Mouse (Mus musculus) liver, postnatal 0 days (tissue): ENCODE data around the gene Cybrd1. TPM values are rescaled to one million over a fixed set of nuclear protein-coding genes. Genes with fewer than 3 reads are reported as not detected.

ENCODE experiments used
- ATAC-seq: fragments of 200-750 bp; cut with Nextera tagmentation; 2 replicates; pipeline ENCODE4 v1.8.0; 2017; ENCODE audit warnings: mild to moderate bottlenecking, moderate library complexity
- DNase-seq: peaks from one replicate; pipeline ENCODE4 v3.0.0-alpha.2; 2016
- H3K27ac ChIP-seq: fragments of 300-500 bp; sonication (generic); 2 replicates; pipeline ENCODE4 v1.5.1; 2014; ENCODE audit warnings: antibody characterized with exemption, moderate library complexity, mild to moderate bottlenecking, low read depth
- H3K27me3 ChIP-seq: fragments of 300-500 bp; sonication (generic); 2 replicates; pipeline ENCODE4 v1.6.1; 2014; ENCODE audit warnings: low read length, control low read depth, mixed read lengths; ENCODE audit not compliant: insufficient read depth
- H3K36me3 ChIP-seq: fragments of 300-500 bp; sonication (generic); replicated peaks from 2 replicates; pipeline ENCODE4 v1.6.1; 2014; ENCODE audit warnings: mild to moderate bottlenecking, control low read depth, low read length, moderate library complexity, mixed read lengths; ENCODE audit not compliant: insufficient read depth
- H3K4me1 ChIP-seq: fragments of 300-500 bp; sonication (generic); 2 replicates; pipeline ENCODE4 v1.6.1; 2014; ENCODE audit warnings: antibody characterized with exemption, mild to moderate bottlenecking, control low read depth; ENCODE audit not compliant: insufficient read depth
- H3K4me2 ChIP-seq: fragments of 300-500 bp; sonication (generic); 2 replicates; pipeline ENCODE4 v1.6.1; 2014; ENCODE audit warnings: low read depth, mild to moderate bottlenecking, low read length, moderate library complexity, mixed read lengths
- H3K4me3 ChIP-seq: fragments of 300-500 bp; sonication (generic); 2 replicates; pipeline ENCODE4 v1.5.1; 2014; ENCODE audit warnings: low read depth, low read length
- H3K9ac ChIP-seq: fragments of 300-500 bp; sonication (generic); replicated peaks from 2 replicates; pipeline ENCODE4 v1.6.1; 2014; ENCODE audit warnings: mild to moderate bottlenecking, moderate library complexity
- H3K9me3 ChIP-seq: fragments of 300-500 bp; sonication (generic); 2 replicates; pipeline ENCODE4 v1.6.1; 2016; ENCODE audit warnings: mild to moderate bottlenecking, control low read depth, low read length, mixed read lengths
- CTCF ChIP-seq: sonication (generic); IDR thresholded peaks from 2 replicates; pipeline ENCODE4 v1.5.1; 2016; ENCODE audit warnings: antibody characterized with exemption, low read depth
- EP300 ChIP-seq: IDR thresholded peaks from 2 replicates; pipeline ENCODE4 v1.6.1; 2016; ENCODE audit warnings: antibody characterized with exemption, low read depth, mild to moderate bottlenecking
- WGBS: fragments of 180-500 bp; shearing (Covaris S2); extraction: QIAGEN DNeasy Blood & Tissue Kit; methylation state at CpG from one replicate; pipeline ENCODE4 v1.1.7; 2014; ENCODE audit not compliant: insufficient replicate concordance; 5-methylcytosine and 5-hydroxymethylcytosine counted together
- polyA plus RNA-seq: library from polyadenylated mRNA; unstranded; fragments of >200 nt; fragmentation: Nextera tagmentation; extraction: Ambion mirVana; gene quantifications from 2 replicates; pipeline ENCODE4 v1.2.1, GENCODE M21; 2015

Cybrd1 gene
- polyA plus RNA-seq, 1 experiment from 2014 or later, result 0.22 TPM

GRCm38 (mm10) chr2:71089766-71090165 lies 28.0 kb upstream of the Cybrd1 start:
- ATAC-seq (no peak), DNase-seq (no peak)
- peaks cover 6% of the 10 kb centered on the region; the same call in 1 of the 2 replicates for H3K4me1 ChIP-seq
- no peak overlapping the region for H3K9ac ChIP-seq
- H3K4me2 ChIP-seq, result no peak overlapping the region
- 66% methylated on average over 3 of the region's 3 CpGs for WGBS
- peaks cover 36% of the 10 kb centered on the region for H3K36me3 ChIP-seq
- no peak overlapping the region for H3K27ac ChIP-seq
- H3K4me3 ChIP-seq, result no peak overlapping the region
- no peak for TF ChIP-seq EP300
- no peak for TF ChIP-seq CTCF
- no peaks in the 10 kb centered on the region for H3K27me3 ChIP-seq
- no peaks in the 10 kb centered on the region for H3K9me3 ChIP-seq

- Histone ChIP-seq H3K27ac (no peak overlapping the region), H3K4me2 (no peak overlapping the region), H3K36me3 (peaks cover 36% of the 10 kb centered on the region), H3K27me3 (no peaks in the 10 kb centered on the region), H3K9ac (no peak overlapping the region), H3K4me3 (no peak overlapping the region), H3K4me1 (peaks cover 6% of the 10 kb centered on the region; the same call in 1 of the 2 replicates), H3K9me3 (no peaks in the 10 kb centered on the region)
- ATAC-seq (peak; percentile 87), DNase-seq (no peak)
- TF ChIP-seq CTCF, result peak; percentile 47
- peak; percentile 59; the same call in 1 of the 2 replicates for TF ChIP-seq EP300
- 68% methylated on average over 4 of the region's 4 CpGs for whole genome bisulfite sequencing
Observed at GRCm38 (mm10) chr2:71090660-71091445, 26.9 kb upstream of the Cybrd1 start.

GRCm38 (mm10) chr2:71096170-71096569 lies 21.6 kb upstream of the Cybrd1 start:
- DNase-seq (no peak), ATAC-seq (peak; percentile 62)
- H3K27ac ChIP-seq, result no peak overlapping the region
- H3K9me3 ChIP-seq, result no peaks in the 10 kb centered on the region
- H3K4me2 ChIP-seq, result no peak overlapping the region
- no peak for TF ChIP-seq CTCF
- TF ChIP-seq EP300, result peak; percentile 52; the same call in 1 of the 2 replicates
- no peaks in the 10 kb centered on the region for H3K4me1 ChIP-seq
- WGBS, result 41% methylated on average over 7 of the region's 7 CpGs
- H3K9ac ChIP-seq, result no peak overlapping the region
- H3K4me3 ChIP-seq, result no peak overlapping the region
- H3K27me3 ChIP-seq, result no peaks in the 10 kb centered on the region
- peaks cover 15% of the 10 kb centered on the region for H3K36me3 ChIP-seq

GRCm38 (mm10) chr2:71102621-71103291 lies 15.0 kb upstream of the Cybrd1 start:
- H3K9ac ChIP-seq, result no peak overlapping the region
- no peaks in the 10 kb centered on the region for H3K4me1 ChIP-seq
- H3K27ac ChIP-seq, result no peak overlapping the region
- DNase-seq (no peak), ATAC-seq (no peak)
- no peaks in the 10 kb centered on the region for H3K27me3 ChIP-seq
- H3K4me3 ChIP-seq, result no peak overlapping the region
- peaks cover 4% of the 10 kb centered on the region; the same call in 1 of the 2 replicates for H3K36me3 ChIP-seq
- no peaks in the 10 kb centered on the region for H3K9me3 ChIP-seq
- no peak overlapping the region for H3K4me2 ChIP-seq
- WGBS, result 70% methylated on average over 10 of the region's 10 CpGs
- no peak for TF ChIP-seq CTCF
- TF ChIP-seq EP300, result no peak

- Histone ChIP-seq H3K9ac (no peak overlapping the region), H3K27me3 (no peaks in the 10 kb centered on the region), H3K4me3 (no peak overlapping the region), H3K27ac (no peak overlapping the region), H3K36me3 (peaks cover 4% of the 10 kb centered on the region; the same call in 1 of the 2 replicates), H3K9me3 (no peaks in the 10 kb centered on the region), H3K4me2 (no peak overlapping the region), H3K4me1 (no peaks in the 10 kb centered on the region)
- DNase-seq (no peak), ATAC-seq (no peak)
- WGBS, result 50% methylated on average over 4 of the region's 4 CpGs
- no peak for TF ChIP-seq EP300
- no peak for TF ChIP-seq CTCF
Observed at GRCm38 (mm10) chr2:71103292-71103680, 14.4 kb upstream of the Cybrd1 start.

- peaks cover 4% of the 10 kb centered on the region; the same call in 1 of the 2 replicates for H3K36me3 ChIP-seq
- H3K4me2 ChIP-seq, result no peak overlapping the region
- no peak for TF ChIP-seq CTCF
- TF ChIP-seq EP300, result no peak
- H3K9me3 ChIP-seq, result no peaks in the 10 kb centered on the region
- no peaks in the 10 kb centered on the region for H3K4me1 ChIP-seq
- no peak overlapping the region for H3K4me3 ChIP-seq
- H3K27ac ChIP-seq, result no peak overlapping the region
- DNase-seq (no peak), ATAC-seq (no peak)
- H3K27me3 ChIP-seq, result no peaks in the 10 kb centered on the region
- no peak overlapping the region for H3K9ac ChIP-seq
- WGBS, result 51% methylated on average over 3 of the region's 3 CpGs
Observed at GRCm38 (mm10) chr2:71104696-71105095, 13.0 kb upstream of the Cybrd1 start.
